Mouse (Mus musculus): ENCODE data around the gene Vmn2r83.

- no peak for TF ChIP-seq CTCF (IDR thresholded peaks at IDR 0.05; ENCODE audit: extremely low read depth, insufficient read length, insufficient replicate concordance, low read depth, low read length)
- TF ChIP-seq POLR2A (IDR thresholded peaks at IDR 0.05; ENCODE audit: low read depth, low read length), result no peak
Measured at GRCm38 (mm10) chr10:79534426-79534825, 65.9 kb downstream of the Vmn2r83 start.

All from small intestine, adult 2 months (tissue).